In the genomic region with DNA sequence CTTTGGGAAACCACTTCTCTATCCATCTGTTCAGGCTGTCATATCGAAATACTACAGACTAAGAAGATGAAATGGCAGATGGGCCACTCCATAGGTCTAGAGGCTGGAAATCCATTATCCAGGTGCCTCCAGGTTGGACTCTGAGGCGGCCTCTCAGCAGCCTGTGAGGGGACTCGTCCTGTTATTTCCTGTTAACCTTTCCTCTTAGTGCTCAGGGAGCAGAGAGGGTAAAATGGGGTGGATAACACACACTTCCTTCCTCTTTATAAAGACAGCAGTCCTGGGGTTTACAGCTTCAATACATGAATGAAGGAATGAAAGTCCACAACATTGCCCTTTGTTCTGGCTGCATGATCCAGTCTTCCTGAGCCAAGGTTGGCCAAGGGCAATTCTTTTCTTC, we compare ENCODE assay signal across 21 mouse cellular contexts. TPM values are rescaled to one million over a fixed set of nuclear protein-coding genes. Genes with fewer than 3 reads are reported as not detected.
DNase-seq lines count a peak whose midpoint lies in the region; ATAC-seq and TF ChIP-seq lines count a peak whose summit lies in the region.
"Had no signal": no experiment of that assay in that cellular context is flagged by ENCODE, and none has a peak within 500 bp of the region (broad histone marks: within the 10 kb centered on the region; RNA-seq: fewer than 3 reads in every experiment).

No protein-coding gene starts in this region.

- H3K4me1 ChIP-seq in intestine, embryonic 15.5 days (replicated peaks) = 0 out of 2 replicates have a peak, but pooled peaks cover 3% of the 10 kb centered on the region
- H3K4me1 ChIP-seq in intestine, postnatal 0 days (replicated peaks; ENCODE audit: control insufficient read depth, insufficient read depth, low read length) = no peaks in the 10 kb centered on the region
- H3K4me1 ChIP-seq in forebrain, postnatal 0 days (ENCODE audit: insufficient read depth) = no peaks in the 10 kb centered on the region
- no peaks in the 10 kb centered on the region for H3K4me1 ChIP-seq in forebrain, embryonic 12.5 days
- H3K4me1 ChIP-seq: embryonic facial prominence, embryonic 10.5 days had no signal

- no peaks in the 10 kb centered on the region for H3K27me3 ChIP-seq in intestine, embryonic 15.5 days (replicated peaks)
- H3K27me3 ChIP-seq in intestine, postnatal 0 days (replicated peaks; ENCODE audit: control insufficient read depth, insufficient read depth, low read length) = no peaks in the 10 kb centered on the region
- no peaks in the 10 kb centered on the region for H3K27me3 ChIP-seq in forebrain, postnatal 0 days (ENCODE audit: insufficient read depth, low read length)
- no peaks in the 10 kb centered on the region for H3K27me3 ChIP-seq in forebrain, embryonic 12.5 days
- H3K27me3 ChIP-seq: embryonic facial prominence, embryonic 12.5 days had no signal

- no peak overlapping the region for H3K9ac ChIP-seq in intestine, embryonic 15.5 days
- H3K9ac ChIP-seq in intestine, postnatal 0 days (ENCODE audit: low read depth, low read length) = no peak overlapping the region
- no peak overlapping the region for H3K9ac ChIP-seq in forebrain, postnatal 0 days
- H3K9ac ChIP-seq in forebrain, embryonic 12.5 days = no peak overlapping the region
- H3K9ac ChIP-seq: embryonic facial prominence, embryonic 12.5 days had no signal

- H3K4me3 ChIP-seq in intestine, embryonic 15.5 days (replicated peaks) = no peak overlapping the region
- H3K4me3 ChIP-seq in intestine, postnatal 0 days (ENCODE audit: low read depth, low read length) = no peak overlapping the region
- no peak overlapping the region for H3K4me3 ChIP-seq in forebrain, postnatal 0 days (ENCODE audit: low read depth, low read length)
- no peak overlapping the region for H3K4me3 ChIP-seq in forebrain, embryonic 12.5 days (replicated peaks)
- H3K4me3 ChIP-seq: embryonic facial prominence, embryonic 10.5 days; embryonic facial prominence, embryonic 12.5 days had no signal

- no peaks in the 10 kb centered on the region for H3K9me3 ChIP-seq in intestine, embryonic 15.5 days
- no peaks in the 10 kb centered on the region for H3K9me3 ChIP-seq in intestine, postnatal 0 days (ENCODE audit: control insufficient read depth)
- H3K9me3 ChIP-seq in forebrain, postnatal 0 days (ENCODE audit: low read length) = no peaks in the 10 kb centered on the region
- 0 out of 2 replicates have a peak, but pooled peaks cover 3% of the 10 kb centered on the region for H3K9me3 ChIP-seq in forebrain, embryonic 12.5 days
- H3K9me3 ChIP-seq: embryonic facial prominence, embryonic 10.5 days; embryonic facial prominence, embryonic 12.5 days had no signal

- no peak overlapping the region for H3K4me2 ChIP-seq in intestine, embryonic 15.5 days (replicated peaks)
- H3K4me2 ChIP-seq in intestine, postnatal 0 days (replicated peaks; ENCODE audit: low read depth) = no peak overlapping the region
- no peak overlapping the region for H3K4me2 ChIP-seq in forebrain, postnatal 0 days (ENCODE audit: low read depth)
- no peak overlapping the region for H3K4me2 ChIP-seq in forebrain, embryonic 12.5 days
- H3K4me2 ChIP-seq: embryonic facial prominence, embryonic 12.5 days had no signal

- 0 out of 2 replicates have a peak, but pooled peaks have one; percentile 63 for ATAC-seq in common myeloid progenitor, adult 5-6 weeks (replicated peaks; ENCODE audit: low read depth, poor library complexity, severe bottlenecking)
- ATAC-seq in granulocyte monocyte progenitor cell, adult 5-6 weeks (replicated peaks; ENCODE audit: poor library complexity, severe bottlenecking) = peak; percentile 35; the same call in 1 of the 2 replicates
- ATAC-seq in intestine, embryonic 15.5 days = peak; percentile 61; the same call in 1 of the 2 replicates
- ATAC-seq in intestine, postnatal 0 days = peak; percentile 75
- ATAC-seq in forebrain, postnatal 0 days = no peak
- ATAC-seq in forebrain, embryonic 12.5 days (ENCODE audit: low FRiP score) = no peak
- ATAC-seq in frontal cortex, adult (ENCODE audit: low TSS enrichment) = no peak
- ATAC-seq: forebrain, embryonic 14.5 days; forebrain, embryonic 16.5 days had no signal

- TF ChIP-seq CTCF in intestine, postnatal 0 days (IDR thresholded peaks at IDR 0.05; ENCODE audit: low read depth) = no peak
- no peak for TF ChIP-seq CTCF in forebrain, postnatal 0 days (IDR thresholded peaks at IDR 0.05; ENCODE audit: low read depth)

- no peak for DNase-seq in forebrain, postnatal 0 days
- no peak for DNase-seq in gastrocnemius, adult 18-20 months (ENCODE audit: low spot score)
- DNase-seq: adrenal gland, adult 2 months; adrenal gland, postnatal 10 days; adrenal gland, postnatal 25 days; cerebellum, adult 11 months; cerebellum, adult 18-20 months; cerebellum, adult 8-10 months; cerebellum, adult 9-11 months; cerebellum, postnatal 14 days; cerebellum, postnatal 36 days had no signal

- H3K36me3 ChIP-seq in intestine, embryonic 15.5 days = no peaks in the 10 kb centered on the region
- no peaks in the 10 kb centered on the region for H3K36me3 ChIP-seq in intestine, postnatal 0 days (ENCODE audit: control insufficient read depth, insufficient read depth)
- H3K36me3 ChIP-seq in forebrain, postnatal 0 days (ENCODE audit: insufficient read depth) = no peaks in the 10 kb centered on the region
- no peaks in the 10 kb centered on the region for H3K36me3 ChIP-seq in forebrain, embryonic 12.5 days (replicated peaks)
- H3K36me3 ChIP-seq: embryonic facial prominence, embryonic 10.5 days; embryonic facial prominence, embryonic 12.5 days had no signal

- WGBS in intestine, embryonic 15.5 days = 61% methylated on average over 3 of the region's 3 CpGs
- 38% methylated on average over 3 of the region's 3 CpGs for WGBS in intestine, postnatal 0 days
- 76% methylated on average over 3 of the region's 3 CpGs for WGBS in forebrain, postnatal 0 days
- WGBS in forebrain, embryonic 12.5 days = 77% methylated on average over 3 of the region's 3 CpGs

- no peak overlapping the region for H3K27ac ChIP-seq in intestine, embryonic 15.5 days
- H3K27ac ChIP-seq in intestine, postnatal 0 days (ENCODE audit: low read depth, low read length) = no peak overlapping the region
- no peak overlapping the region for H3K27ac ChIP-seq in forebrain, postnatal 0 days (ENCODE audit: low read depth, low read length)
- H3K27ac ChIP-seq in forebrain, embryonic 12.5 days = no peak overlapping the region
- H3K27ac ChIP-seq: embryonic facial prominence, embryonic 10.5 days; embryonic facial prominence, embryonic 12.5 days had no signal

RNA-seq across cellular contexts. Expression of a gene that starts 18.3 kb away (rescaled TPM):
- total RNA-seq in common myeloid progenitor, adult 5-6 weeks (2017) = 8.1 and 14.6 TPM in 2 replicates
- 32.7 and 40.1 TPM in 2 replicates for total RNA-seq in granulocyte monocyte progenitor cell, adult 5-6 weeks (2014; fragmentation: Nextera tagmentation)
- total RNA-seq in granulocyte monocyte progenitor cell, adult 5-6 weeks (2017) = 3.7 and 4.4 TPM in 2 replicates
- 22.8 and 23.5 TPM in 2 replicates for polyA plus RNA-seq in intestine, embryonic 15.5 days (2015; fragmentation: Nextera tagmentation; extraction: Ambion mirVana)
- 12.6 and 12.9 TPM in 2 replicates for polyA plus RNA-seq in intestine, postnatal 0 days (2015; fragmentation: Nextera tagmentation; extraction: Ambion mirVana)
- total RNA-seq in forebrain, postnatal 0 days (2014; rRNA removed) = 23.2 and 26.9 TPM in 2 replicates
- polyA plus RNA-seq in forebrain, postnatal 0 days (2015; fragmentation: Nextera tagmentation; extraction: Ambion mirVana) = 26.6 and 29.8 TPM in 2 replicates
- 41.9 and 43.7 TPM in 2 replicates for polyA plus RNA-seq in forebrain, embryonic 12.5 days (2016; fragmentation: Nextera tagmentation; extraction: Ambion mirVana)
- total RNA-seq in gastrocnemius, adult 18-20 months (2021) = 1 to 10 TPM; 9.7 TPM

RNA-seq across cellular contexts. Expression of a gene that starts 59.2 kb away (rescaled TPM):
- total RNA-seq in common myeloid progenitor, adult 5-6 weeks (2017) = 0.37 and 0.39 TPM in 2 replicates
- 0.34 and 2.1 TPM in 2 replicates for total RNA-seq in granulocyte monocyte progenitor cell, adult 5-6 weeks (2014; fragmentation: Nextera tagmentation)
- total RNA-seq in granulocyte monocyte progenitor cell, adult 5-6 weeks (2017) = 0.10 and 0.30 TPM in 2 replicates
- 3.5 and 3.8 TPM in 2 replicates for polyA plus RNA-seq in intestine, embryonic 15.5 days (2015; fragmentation: Nextera tagmentation; extraction: Ambion mirVana)
- 2.1 and 2.8 TPM in 2 replicates for polyA plus RNA-seq in intestine, postnatal 0 days (2015; fragmentation: Nextera tagmentation; extraction: Ambion mirVana)
- 10.9 and 15.7 TPM in 2 replicates for total RNA-seq in forebrain, postnatal 0 days (2014; rRNA removed)
- 15.5 and 20.4 TPM in 2 replicates for polyA plus RNA-seq in forebrain, postnatal 0 days (2015; fragmentation: Nextera tagmentation; extraction: Ambion mirVana)
- polyA plus RNA-seq in forebrain, embryonic 12.5 days (2016; fragmentation: Nextera tagmentation; extraction: Ambion mirVana) = 12.5 and 12.6 TPM in 2 replicates
- under 1 TPM; 0.34 to 0.45 TPM for total RNA-seq in gastrocnemius, adult 18-20 months (2021)

Comparison
In these comparisons a context has a peak if more than half of its experiments do, and no peak if none do; other contexts are left out.
1. ATAC-seq: peak in common myeloid progenitor, adult 5-6 weeks (single experiment), granulocyte monocyte progenitor cell, adult 5-6 weeks (single experiment), intestine, embryonic 15.5 days (single experiment) and intestine, postnatal 0 days (single experiment); none in forebrain, postnatal 0 days (single experiment), forebrain, embryonic 12.5 days (single experiment) and frontal cortex, adult (single experiment).